Mouse (Mus musculus) urinary bladder, postnatal 14 days (tissue): ENCODE measurements at regions not wholly inside any gene's neighbourhood (a gene's known extent, or its start where the extent isn't known, plus 50 kb on each side); places are given as distances from the start of the nearest gene placed in this dataset.

ENCODE experiments used
- DNase-seq: peaks from one replicate; pipeline ENCODE4 v3.0.0; 2021; ENCODE audit warnings: low spot score

DNA sequence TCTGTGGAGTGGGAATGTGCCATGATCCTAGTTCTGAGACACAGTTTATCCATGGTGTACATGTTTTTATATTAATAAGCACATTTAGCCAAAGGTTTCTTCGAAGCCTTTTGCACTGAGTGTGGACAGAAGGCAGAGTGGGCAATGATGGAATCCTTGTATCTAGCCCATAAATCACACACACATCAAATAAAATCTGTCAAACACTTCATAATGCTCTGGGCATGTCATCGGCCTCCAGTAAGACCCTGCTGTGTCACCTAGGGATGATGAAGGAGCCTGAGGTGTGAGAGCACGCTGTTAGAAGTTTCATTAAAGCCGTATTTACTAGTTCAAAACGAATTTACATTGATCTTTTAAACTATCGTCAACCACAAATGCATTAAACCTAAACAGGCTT, 331.7 kb downstream of the Setd4 start:
- DNase-seq: no peak

DNA sequence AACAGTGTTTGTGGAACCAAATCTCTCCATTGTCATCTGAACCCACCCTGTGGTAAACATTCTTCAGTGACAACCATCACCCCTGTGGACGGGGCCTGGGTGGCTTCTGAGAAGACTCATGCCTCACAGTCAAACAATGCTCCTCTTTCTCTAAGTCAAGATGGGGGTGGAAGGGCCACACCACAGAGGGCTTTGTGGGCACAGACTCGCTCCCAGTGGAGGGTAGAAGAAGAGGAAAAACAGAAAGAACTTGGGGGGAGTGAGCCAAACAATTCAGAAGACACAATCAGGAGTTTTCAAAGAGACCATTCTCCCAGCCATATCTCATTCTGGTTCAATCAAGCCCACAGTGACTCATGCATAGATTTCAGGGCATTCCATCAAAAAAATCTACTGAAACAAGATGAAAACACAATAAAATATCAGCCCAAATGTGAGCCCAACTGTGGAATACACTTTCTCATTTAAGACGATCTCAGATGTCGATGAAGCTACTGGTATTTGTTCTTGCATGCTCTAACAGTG, 339.7 kb downstream of the Setd4 start:
- no peak for DNase-seq

DNA sequence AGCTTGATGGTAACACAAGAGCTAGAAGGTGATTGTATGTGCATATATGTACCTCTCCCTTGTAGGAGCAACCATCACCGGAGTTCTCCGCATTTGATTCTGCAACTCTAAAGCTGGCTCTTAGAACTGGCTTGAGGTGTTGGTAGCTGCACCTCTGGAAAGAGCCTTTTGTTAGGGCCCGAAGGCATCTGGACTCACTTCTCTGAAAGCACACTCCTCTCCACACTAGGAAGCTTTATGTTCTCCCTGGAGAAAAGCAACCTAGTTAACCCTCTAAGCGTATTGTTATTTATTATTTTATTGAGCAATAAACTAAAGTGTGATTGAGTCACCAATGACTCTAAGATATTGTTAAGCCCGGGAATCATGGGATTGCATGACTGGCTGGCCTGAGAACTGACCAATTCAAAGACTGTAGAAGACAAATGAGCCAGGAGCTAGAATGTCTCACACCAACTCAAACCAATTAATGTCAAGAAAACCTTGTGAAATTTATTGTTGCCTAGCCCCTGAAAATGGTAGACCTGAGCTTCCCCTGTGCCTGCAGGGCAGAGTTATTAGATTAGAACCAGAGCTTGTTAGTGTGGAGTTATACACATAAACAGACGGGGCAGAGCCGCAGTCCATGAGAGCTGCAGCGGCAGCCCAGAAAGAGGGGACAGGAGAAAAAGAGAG, 340.6 kb downstream of the Setd4 start:
- no peak for DNase-seq

DNA sequence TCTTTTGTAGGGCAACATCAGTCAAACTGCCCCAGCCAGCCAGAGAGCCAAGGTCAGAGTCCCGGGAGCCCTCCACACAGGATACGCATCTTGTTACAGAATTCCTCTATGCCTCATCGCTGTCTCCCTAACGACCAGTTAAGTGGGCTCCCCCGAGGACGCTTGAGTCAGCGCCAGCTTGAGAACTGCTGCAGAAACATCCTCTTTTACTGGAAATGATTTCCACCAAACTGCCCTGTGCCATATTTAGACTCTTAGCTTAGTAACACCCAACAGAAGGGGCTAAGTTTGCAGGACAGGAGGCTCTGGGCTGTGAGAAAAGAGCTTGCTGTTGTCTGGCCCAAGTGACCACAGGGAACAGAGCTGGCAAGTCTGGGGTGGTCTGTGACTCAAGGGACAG, 357.0 kb downstream of the Setd4 start:
- DNase-seq: no peak

DNA sequence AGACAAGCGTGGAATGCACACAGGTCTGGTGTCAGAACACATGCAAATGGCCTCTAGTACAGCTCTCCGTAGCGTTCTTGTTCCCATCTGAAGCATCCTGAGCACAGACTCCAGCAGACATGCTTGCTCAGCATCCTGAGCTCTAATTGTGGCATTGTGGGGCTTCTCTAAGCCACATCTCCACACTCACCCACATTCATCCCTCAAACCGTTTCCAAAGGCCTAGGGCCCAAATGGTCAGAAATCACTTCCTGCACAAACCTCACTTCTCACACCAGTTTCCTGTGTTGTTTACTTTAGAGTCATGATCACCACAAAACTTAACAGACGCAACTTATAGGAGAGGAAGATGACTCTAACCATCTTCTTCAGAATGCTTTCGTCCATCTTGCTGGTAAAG, 358.1 kb downstream of the Setd4 start:
- no peak for DNase-seq

DNA sequence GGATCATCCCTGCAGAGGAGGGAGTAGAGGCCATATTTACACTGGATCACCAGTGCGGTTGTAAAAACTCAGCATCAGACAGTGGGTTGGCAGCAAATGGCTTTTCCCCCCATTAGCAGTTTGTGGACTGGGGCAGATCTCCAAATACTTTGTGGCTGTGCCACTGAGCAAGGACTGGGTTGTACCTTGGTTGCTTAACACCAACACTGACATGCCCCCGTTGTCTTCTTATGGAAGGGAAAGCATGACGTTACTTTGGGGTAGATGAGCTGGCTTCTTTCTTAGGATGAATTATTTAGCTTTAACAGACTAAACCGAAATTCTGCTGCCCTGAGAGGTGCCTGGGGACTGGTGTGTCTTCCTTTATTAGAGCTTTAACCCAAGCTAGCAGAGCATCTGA, 365.0 kb downstream of the Setd4 start:
- no peak for DNase-seq

DNA sequence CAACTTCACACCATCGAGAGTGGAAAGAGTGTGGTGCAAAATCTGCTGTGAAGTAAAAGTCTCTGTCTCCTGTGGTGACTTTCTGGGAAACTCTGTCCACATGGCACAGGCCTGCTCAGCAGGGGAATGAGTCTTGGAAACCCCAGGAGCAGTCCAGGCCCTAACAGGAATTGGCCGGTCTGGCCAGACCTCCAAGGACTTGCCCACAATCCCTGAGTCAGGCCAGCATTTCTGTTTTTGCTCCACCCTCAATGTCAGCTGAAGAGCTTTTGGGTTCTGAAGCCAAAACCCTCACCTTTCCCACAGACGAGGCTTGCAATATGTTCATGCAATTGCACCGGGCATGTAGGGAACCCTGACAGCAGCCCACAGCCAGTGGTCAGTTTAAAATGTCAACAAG, 365.5 kb downstream of the Setd4 start:
- no peak for DNase-seq

DNA sequence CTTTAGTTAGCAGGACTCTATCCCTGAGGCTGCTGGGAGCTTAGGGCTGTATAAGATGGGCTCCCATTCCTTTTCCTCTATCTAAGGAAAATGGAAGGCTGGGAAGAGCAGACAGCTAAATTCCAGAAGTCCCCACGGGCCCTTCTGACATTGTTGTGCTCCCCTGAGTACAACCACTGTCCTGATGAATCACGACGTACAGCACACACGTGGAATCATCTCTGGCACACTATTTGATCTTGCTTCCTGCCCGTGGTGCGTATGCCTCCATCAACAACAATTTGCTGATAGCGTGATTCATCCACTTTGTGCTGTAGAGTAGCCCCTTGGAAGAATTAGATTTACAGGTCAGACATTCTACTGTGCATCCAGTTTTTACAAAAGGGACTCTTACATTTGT, 378.2 kb downstream of the Setd4 start:
- no peak for DNase-seq

DNA sequence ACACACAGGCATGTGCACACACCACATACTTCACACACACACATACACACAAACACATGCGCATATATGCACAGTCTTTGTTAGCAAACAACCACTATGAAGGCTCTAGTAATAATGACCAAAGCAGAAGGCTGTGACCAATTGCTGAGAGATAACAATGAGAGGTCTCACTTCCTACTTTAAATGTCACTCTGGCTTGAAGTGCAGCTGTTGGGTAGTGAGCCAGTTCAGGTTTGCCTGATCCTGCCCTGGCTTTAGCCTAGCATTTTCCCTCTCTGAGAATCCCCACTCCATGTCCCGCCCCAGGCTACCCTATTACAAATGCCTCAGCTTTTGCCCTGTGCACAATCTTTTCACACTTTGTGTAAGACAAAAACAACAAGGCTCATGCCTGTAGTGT, 378.7 kb downstream of the Setd4 start:
- DNase-seq: no peak

DNA sequence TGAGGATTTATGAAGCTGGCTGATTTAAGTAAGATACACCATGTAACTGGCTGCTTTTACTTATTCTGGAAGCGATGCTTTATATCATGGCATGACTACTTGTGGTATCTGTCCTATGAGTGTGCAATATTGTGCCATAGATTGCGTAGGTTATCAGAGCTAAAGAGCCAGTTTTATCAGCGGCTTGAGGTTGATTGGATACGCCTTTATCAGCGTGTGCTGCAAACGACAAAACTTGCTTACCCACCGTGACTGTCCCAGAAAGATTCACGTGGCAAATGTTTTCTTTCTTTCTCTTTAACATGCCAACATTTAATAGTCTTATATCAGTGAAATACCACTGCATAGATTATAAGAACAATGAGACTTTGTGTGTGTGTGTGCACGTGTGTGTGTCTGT, 384.1 kb downstream of the Setd4 start:
- no peak for DNase-seq

DNA sequence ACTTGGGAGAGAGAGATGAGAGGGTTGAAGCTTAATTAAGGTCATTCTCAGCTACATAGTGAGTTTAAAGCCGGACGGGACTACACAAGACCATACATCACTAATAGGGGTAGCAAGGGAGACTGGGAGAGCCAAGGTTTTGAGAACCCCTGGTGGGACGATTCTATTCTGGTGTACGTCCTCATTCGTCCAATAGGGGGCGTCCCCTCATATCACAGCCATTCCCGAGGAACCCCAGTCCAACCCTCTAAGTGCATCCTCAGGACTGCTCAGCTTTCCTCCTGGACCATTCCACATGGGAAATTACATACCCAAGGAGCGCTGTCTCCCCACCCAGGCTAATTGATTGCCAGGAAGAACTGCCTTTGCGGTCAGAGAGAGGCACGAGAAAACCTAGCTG, 385.5 kb downstream of the Setd4 start:
- no peak for DNase-seq

DNA sequence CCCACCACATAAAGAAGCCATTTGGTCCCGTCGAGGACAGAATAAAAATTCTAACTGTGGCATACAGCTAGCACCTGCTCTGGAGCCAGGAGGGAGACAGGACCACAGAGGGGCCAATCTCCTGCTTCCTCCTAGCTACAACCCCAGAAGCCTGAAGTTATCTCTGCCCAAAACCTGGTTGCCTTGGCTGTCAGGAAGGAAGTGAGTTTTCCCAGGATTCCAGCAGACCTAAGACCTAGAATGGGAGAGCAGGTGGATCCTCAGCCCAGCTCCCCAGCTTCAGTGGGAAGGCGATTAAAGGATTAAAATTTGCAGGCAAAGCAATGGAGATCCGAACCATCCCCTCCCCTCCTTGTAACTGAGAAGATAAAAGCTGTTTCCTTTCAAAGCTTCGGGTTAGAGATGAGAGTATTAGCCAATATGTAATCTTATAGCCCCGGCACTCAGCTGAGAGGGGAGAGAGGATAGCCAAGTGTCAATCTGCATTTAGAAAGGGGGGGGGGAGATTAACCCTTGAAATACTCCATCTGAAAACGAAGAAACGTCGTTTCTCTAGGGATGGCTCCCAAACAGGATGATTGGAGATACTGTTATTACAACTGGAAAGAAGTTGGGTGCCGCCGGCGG, 386.1 kb downstream of the Setd4 start:
- DNase-seq: no peak

DNA sequence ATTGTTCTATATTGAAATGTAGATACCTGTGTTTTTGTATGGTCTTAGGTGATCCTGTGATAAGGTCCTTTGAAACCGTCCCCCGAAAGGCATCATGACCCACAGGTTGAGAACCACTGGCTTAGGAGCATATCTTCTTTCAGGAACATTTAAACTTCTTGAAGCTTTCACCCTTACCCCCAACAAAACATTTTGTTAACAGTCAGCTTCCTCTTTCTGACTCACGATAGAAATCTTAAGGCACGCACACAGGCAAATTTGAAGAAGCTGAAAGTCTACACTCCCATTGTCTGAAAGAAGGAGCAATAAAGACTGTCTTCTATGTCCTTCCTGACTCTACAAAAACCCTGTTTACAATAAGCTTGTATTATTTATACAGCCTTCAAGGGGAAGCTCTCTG, 388.2 kb downstream of the Setd4 start:
- no peak for DNase-seq

DNA sequence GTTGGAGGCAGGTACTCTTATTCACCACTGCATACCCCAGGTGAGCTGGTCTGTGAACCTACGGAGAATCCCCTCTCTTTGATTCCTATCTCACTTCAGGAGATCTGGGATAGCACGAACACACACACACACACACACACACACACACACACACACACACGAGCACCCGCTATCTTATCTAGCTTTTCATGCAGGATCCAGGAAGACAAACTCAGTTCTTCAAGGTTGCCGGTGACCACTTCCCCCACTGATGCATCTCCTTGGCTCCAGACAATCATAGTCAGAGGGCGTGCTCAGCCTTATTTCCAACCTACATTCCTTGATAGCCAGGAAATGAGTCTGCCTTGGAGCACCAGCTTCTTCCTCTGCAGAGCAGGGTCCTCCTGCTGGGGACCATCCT, 387.7 kb upstream of the Runx1 start:
- DNase-seq: no peak

DNA sequence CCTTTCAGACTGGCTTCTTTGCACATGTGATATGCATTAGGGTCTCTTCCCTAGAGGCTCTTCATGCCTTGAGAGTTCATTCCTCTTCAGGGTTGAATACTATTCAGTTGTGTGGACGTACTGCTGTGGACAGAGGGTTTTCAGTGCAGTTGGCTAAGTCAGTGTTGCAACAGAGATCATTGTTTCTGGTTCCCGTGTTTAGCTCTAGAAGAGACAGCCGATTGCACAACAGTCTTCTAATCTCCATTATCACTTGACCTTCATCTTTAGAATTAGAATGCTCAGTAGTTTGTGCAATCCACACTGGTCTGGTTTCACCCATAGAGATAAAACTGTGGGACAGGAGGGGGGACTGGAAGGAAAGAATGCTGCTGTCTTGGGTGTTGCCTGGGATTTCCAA, 381.7 kb upstream of the Runx1 start:
- no peak for DNase-seq

DNA sequence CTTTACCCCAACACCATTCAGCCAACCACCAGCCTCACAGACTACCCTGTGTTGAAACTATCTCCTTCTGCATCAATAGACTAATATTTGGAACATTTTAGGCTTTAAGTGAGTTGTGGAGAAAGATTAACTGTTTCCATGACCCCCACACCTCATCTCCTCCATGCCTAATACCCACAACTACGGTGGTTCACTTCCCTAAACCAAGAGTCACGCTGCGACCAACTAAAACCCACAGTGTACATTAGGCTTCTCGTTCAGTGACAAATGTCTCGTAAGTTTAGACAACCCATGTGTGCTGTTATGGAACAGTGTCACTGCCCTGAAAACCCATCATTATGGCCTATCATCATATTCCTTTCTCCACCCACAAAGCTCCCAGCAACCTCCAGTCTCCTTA, 381.3 kb upstream of the Runx1 start:
- DNase-seq: no peak

DNA sequence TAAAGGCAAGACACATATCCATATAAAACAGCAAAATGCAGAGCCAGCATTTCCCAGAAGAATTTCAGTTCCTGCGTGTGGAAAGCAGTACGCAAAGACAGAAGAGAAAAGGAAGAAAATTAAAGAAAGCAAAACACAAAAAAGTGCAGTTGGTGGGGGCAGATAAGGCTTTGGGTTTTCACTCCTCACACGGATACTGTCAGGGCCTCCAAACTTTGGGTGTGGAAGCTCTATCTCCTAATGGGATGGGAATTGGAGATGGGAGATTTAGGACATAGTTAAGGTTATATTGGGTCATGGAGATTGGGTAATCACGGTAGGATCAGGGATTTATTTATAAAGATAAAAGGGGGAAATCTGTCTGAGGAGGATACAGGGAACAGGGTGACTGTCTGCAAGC, 380.4 kb upstream of the Runx1 start:
- no peak for DNase-seq

DNA sequence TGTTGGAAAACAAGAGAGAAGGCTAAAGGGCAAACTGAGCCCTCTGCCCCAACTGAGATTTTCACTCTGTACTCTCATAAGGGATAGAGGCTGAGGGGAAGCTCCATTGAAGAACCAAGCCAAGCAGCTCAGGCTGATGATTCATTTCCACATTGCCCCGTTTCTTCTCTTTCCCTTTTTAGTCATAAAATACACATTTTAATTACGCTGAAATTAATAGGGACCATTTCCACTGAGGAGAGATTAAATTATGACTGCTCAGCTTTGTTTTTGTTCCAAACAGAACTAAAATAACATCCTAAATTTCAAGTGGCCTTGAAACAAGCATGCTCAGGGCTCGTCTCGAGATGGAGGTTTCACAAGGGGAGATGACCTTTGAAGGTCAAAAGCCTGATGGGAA, 378.7 kb upstream of the Runx1 start:
- DNase-seq: no peak

DNA sequence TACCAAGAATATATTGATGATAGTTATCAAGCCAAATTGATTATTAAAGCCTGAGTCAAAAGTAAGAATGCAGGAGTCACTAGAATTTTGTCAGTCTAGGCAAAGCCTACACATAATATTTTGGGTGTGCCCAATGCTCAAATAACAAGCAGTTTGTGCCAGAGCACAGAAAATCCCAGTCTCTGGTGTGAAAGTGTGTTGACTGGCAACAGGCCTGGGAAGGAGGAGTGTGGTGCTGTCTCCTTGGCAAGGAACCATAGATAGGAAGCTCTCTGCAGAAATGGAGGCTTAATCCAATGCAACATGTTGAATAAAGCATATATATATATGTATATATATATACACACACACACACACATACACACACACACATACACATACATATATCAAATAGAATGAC, 376.6 kb upstream of the Runx1 start:
- no peak for DNase-seq

DNA sequence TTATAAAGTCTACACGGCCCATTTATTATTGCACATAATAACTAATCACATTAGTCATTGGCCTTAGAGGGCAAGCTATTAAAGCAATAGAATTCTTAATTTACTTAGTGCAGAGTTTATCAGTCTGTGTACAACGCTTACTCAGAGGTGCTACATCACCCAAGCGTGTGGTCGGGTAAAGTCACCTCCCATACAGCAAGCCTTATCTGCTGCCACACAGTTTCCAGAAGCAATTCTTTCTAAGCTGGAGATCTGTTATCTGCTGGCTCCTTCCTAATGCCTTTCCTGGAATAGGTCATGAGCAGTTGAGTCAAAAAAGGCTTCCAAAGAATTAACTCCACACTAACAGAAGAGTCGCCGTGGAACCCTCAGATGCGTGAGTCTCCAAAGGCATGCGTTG, 371.4 kb upstream of the Runx1 start:
- DNase-seq: no peak

DNA sequence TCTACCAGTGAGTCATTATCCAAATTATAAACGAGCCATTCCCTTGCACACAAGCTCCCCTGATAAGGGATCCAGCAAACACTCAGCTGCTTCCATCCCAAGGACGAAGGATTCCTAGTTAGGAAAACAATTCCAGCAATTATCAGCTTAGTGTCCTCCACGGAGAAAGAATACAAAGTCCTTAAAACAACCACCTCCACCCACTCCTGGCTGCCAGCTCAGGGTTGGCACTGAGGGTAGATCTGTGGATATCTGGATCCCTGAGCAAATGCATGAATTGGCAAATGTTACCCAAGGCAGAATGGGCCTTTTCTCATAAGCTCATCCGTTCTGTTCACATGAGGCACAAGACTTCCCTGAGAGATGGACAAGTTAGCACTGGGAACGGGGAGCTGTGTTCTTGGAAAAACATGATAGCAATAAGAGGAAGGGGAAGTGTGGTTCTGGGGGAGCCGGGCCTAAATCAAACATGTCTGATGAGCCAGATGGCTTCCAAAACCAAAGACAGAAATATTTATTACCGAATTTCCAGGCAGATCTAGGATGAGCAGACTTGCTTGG, 368.1 kb upstream of the Runx1 start:
- no peak for DNase-seq

DNA sequence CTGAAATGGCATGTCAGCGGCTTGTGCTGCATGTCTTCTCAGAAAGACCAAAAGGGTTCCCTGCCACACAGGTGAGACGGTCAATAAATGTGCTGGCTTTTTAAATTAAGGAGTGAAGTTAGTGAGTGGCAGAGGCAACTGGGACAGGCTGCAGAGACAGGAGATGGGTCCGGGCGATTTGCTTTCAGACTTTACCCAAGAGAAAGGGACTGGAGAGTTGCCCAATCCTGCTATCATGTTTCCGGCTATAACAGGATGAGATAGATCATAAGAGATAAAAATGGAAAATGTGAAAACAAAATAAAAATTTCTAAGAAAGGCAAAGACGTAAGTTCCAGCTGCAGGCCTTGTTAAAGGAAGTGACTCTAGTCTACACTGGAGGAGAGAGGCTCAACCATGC, 367.3 kb upstream of the Runx1 start:
- no peak for DNase-seq

DNA sequence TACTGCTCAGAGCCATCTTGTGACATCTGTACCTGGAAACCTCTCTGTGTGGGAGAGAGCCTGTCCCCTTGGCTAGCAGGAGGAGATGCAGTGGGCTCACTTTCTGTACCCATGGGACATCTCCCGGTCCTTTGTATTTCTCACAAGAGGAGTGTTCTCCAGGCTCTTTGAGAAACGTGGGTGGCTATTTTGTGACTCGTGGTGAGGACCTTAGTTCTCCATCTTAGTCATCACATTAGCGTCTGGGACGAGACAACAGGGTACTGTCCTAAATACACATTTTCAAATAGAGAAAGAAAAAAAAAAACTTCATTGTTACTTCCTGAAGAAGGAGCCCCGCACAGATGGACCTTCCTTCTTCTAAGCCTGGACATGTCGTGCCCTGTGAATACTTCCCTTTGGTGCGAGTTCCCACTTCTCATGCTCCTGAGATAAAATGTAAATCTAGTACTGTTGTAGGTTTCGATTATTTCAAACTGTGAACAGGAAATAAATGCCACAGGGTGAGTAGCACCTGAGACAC, 366.8 kb upstream of the Runx1 start:
- DNase-seq: no peak

DNA sequence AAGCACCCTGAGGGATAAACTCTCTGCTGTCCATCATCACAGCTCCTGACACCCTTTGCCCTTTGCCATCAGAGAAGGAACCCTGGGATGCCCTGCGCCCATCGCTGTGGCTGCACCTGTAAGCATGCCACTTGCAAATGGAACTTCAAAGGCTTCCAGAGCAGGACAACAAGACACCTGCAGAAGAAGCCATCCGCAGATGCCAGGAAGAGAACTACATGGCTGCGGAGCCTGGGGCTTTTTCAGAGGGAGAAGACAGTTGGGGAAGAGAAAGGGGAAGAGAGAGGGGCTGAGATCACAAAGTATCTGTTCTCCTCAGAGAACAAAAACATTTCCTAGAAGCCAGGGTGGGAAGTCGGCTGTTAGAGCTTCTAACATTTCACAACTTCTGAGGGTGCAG, 365.2 kb upstream of the Runx1 start:
- DNase-seq: no peak
